Mouse (Mus musculus) granulocyte monocyte progenitor cell, adult 5-6 weeks (primary cell): ENCODE data around the gene Tkfc. TPM values are rescaled to one million over a fixed set of nuclear protein-coding genes. Genes with fewer than 3 reads are reported as not detected.

Experiments
- total RNA-seq, 2 experiments: library from RNA; stranded (forward) in 1 of 2; stranded (reverse) in 1 of 2; fragments of 200-712, 200-1000 nt in 1 of 2; fragments of >200 nt in 1 of 2; fragmentation: Nextera tagmentation in 1 of 2; gene quantifications; 2 replicates each; pipeline ENCODE4 v1.2.3; 2014 to 2017

Gene Tkfc
- total RNA-seq, 2 experiments from 2014 or later: 5.0 to 12.8 TPM

Other genes starting within 250 kb of the Tkfc start
- not detected in 2 replicates for gene Syt7, start 216.6 kb downstream of the Tkfc start, total RNA-seq (2014; fragmentation: Nextera tagmentation)
- gene Syt7, start 216.6 kb downstream of the Tkfc start, total RNA-seq (2017): not detected in 2 replicates
- gene Lrrc10b, start 148.2 kb downstream of the Tkfc start, total RNA-seq (2014; fragmentation: Nextera tagmentation): not detected in 2 replicates
- gene Lrrc10b, start 148.2 kb downstream of the Tkfc start, total RNA-seq (2017): 0.34 TPM in 1 of 2 replicates, not detected in the other
- 1.2 TPM in 1 of 2 replicates, not detected in the other for gene Ppp1r32, start 122.7 kb downstream of the Tkfc start, total RNA-seq (2014; fragmentation: Nextera tagmentation)
- gene Ppp1r32, start 122.7 kb downstream of the Tkfc start, total RNA-seq (2017): not detected in 2 replicates
- 73.3 and 88.9 TPM in 2 replicates for gene Cpsf7, start 80.4 kb downstream of the Tkfc start, total RNA-seq (2014; fragmentation: Nextera tagmentation)
- gene Cpsf7, start 80.4 kb downstream of the Tkfc start, total RNA-seq (2017): 34.5 and 36.4 TPM in 2 replicates
- 42.9 and 44.4 TPM in 2 replicates for gene Sdhaf2, start 79.5 kb downstream of the Tkfc start, total RNA-seq (2014; fragmentation: Nextera tagmentation)
- 48.7 and 58.9 TPM in 2 replicates for gene Sdhaf2, start 79.5 kb downstream of the Tkfc start, total RNA-seq (2017)
- 30.4 and 39.5 TPM in 2 replicates for gene Tmem216, start 49.4 kb downstream of the Tkfc start, total RNA-seq (2014; fragmentation: Nextera tagmentation)
- 19.9 and 27.1 TPM in 2 replicates for gene Tmem216, start 49.4 kb downstream of the Tkfc start, total RNA-seq (2017)
- 35.1 and 39.7 TPM in 2 replicates for gene Cyb561a3, start 28.5 kb downstream of the Tkfc start, total RNA-seq (2014; fragmentation: Nextera tagmentation)
- 21.7 and 31.3 TPM in 2 replicates for gene Cyb561a3, start 28.5 kb downstream of the Tkfc start, total RNA-seq (2017)
- 24.4 and 28.6 TPM in 2 replicates for gene Tmem138, start 28.3 kb downstream of the Tkfc start, total RNA-seq (2014; fragmentation: Nextera tagmentation)
- gene Tmem138, start 28.3 kb downstream of the Tkfc start, total RNA-seq (2017): 5.8 and 8.1 TPM in 2 replicates
- 174 and 186 TPM in 2 replicates for gene Ddb1, start 327 bp downstream of the Tkfc start, total RNA-seq (2014; fragmentation: Nextera tagmentation)
- 345 and 427 TPM in 2 replicates for gene Ddb1, start 327 bp downstream of the Tkfc start, total RNA-seq (2017)
- not detected in 2 replicates for gene Vwce, start 28.6 kb upstream of the Tkfc start, total RNA-seq (2014; fragmentation: Nextera tagmentation)
- gene Vwce, start 28.6 kb upstream of the Tkfc start, total RNA-seq (2017): 1.1 TPM in 1 of 2 replicates, not detected in the other
- not detected in 2 replicates for gene Pga5, start 72.4 kb upstream of the Tkfc start, total RNA-seq (2014; fragmentation: Nextera tagmentation)
- gene Pga5, start 72.4 kb upstream of the Tkfc start, total RNA-seq (2017): not detected in 2 replicates
- 21.1 and 23.8 TPM in 2 replicates for gene Vps37c, start 83.1 kb upstream of the Tkfc start, total RNA-seq (2014; fragmentation: Nextera tagmentation)
- gene Vps37c, start 83.1 kb upstream of the Tkfc start, total RNA-seq (2017): 15.3 and 20.0 TPM in 2 replicates
- gene Cd5, start 133.3 kb upstream of the Tkfc start, total RNA-seq (2014; fragmentation: Nextera tagmentation): not detected in 2 replicates
- not detected in 2 replicates for gene Cd5, start 133.3 kb upstream of the Tkfc start, total RNA-seq (2017)
- 0.28 and 3.8 TPM in 2 replicates for gene Cd6, start 224.4 kb upstream of the Tkfc start, total RNA-seq (2014; fragmentation: Nextera tagmentation)
- 0.21 and 0.26 TPM in 2 replicates for gene Cd6, start 224.4 kb upstream of the Tkfc start, total RNA-seq (2017)
- gene Slc15a3, start 234.1 kb upstream of the Tkfc start, total RNA-seq (2014; fragmentation: Nextera tagmentation): 0.99 and 1.0 TPM in 2 replicates
- 0.22 and 0.88 TPM in 2 replicates for gene Slc15a3, start 234.1 kb upstream of the Tkfc start, total RNA-seq (2017)